Mouse (Mus musculus) R1 (cell line): Measurements from ENCODE around the gene Slc30a7.
A peak's percentile ranks its signal among the peaks of the same experiment; 100 is the strongest.
"Not testable (repeated sequence)": the region's sequence is repeated elsewhere in the genome, so short reads cannot be mapped to it uniquely, and the experiment has no call there.

Experiments
- DNase-seq: peaks from one replicate; pipeline ENCODE4 v3.0.0-alpha.2; 2018; ENCODE audit warnings: low read depth, low spot score

Slc30a7 gene

DNA sequence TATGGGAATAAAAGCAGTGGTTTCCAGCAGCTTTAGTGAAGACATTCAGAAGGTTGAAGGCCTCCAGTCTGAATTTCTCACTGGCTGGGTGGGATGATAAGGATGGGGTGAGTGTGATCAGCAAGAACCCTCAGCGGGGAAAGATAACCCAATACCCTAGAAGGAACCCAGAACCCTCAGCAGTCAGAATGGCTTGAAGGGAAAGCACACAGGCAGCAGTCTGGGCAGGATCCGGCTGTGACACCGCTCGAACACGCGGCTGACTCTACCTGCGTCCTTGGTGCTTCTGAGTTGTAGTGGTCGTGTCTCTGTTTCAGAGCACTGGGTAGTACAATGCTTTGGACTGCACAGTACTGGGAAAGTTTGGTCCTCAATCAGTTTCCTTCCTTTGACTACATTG lies 60.9 kb downstream of the Slc30a7 start:
- no peak for DNase-seq

DNA sequence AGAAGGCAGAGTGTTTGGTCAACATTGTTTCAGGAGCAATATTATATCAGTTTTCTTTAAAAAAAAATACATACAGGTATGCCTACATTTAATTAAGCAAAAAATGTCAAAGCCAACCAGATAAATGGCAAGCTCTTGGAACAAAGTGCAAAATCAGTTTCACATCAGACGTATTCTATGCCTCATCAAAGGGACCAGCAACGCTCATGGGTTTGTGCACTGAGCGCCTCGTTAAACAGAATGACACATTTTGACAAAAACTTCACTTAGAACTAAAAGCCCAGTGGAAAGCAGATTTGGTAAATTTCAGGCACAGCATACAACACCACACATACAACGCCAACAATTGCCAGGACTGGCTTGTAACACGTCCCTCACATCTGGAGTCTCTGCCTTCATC lies 62.8 kb downstream of the Slc30a7 start:
- no peak for DNase-seq

DNA sequence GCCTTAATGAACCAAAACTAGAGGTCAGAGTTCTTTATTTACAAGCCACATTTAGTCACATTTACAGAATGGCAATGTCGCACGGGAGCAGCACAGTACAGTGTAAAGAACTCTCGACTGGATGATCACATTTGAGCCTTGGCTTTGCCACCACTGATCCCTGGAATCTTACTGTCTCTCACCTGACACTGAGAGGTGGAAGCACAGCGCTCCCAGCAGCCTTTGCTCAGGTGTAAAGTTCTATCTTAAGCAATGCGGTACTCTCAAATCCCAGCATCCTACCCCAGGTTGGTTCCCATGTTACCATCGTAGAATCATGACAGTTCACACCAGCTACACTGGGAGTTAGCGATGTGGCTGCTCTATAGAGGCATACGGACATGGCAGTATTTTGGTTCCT lies 65.7 kb downstream of the Slc30a7 start:
- no peak for DNase-seq

DNA sequence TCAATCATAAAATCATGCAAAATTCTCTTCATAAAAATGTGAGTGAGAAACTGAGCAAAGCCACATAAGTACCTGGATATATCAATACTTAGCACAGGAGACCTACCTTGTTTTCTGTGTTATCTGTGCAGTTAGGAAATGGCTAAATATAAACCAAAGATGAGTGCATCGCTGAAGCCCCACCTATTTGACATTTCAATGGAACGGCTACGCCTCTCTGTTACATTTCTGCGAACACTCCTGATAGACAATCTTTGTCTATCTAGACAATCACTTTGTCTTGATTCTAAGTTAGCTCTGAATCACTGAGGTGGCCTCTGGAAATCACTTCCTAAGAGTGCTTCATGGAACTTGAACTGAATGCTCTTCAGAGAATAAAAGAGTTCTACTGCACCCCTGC lies 66.7 kb downstream of the Slc30a7 start:
- DNase-seq: no peak

DNA sequence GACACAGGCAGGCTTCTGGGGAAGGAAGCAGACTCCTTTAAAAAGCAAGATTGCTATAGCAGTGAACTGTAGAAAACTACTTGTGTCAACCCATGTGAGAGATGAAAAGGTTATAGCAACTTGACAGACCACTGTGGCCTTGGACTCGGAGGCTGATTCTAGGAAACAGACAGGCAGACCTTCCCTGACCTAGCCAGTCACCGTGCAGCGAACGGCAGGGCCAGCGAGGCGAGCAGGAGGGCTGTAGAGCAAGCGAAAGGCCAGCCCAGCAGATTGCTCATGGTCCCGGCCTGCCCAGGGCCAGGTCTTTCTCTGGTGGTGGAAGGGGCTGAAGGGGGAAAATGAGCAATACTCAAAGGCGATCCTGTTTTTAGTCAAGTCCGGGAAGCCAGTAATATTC lies 69.4 kb downstream of the Slc30a7 start:
- no peak for DNase-seq

DNA sequence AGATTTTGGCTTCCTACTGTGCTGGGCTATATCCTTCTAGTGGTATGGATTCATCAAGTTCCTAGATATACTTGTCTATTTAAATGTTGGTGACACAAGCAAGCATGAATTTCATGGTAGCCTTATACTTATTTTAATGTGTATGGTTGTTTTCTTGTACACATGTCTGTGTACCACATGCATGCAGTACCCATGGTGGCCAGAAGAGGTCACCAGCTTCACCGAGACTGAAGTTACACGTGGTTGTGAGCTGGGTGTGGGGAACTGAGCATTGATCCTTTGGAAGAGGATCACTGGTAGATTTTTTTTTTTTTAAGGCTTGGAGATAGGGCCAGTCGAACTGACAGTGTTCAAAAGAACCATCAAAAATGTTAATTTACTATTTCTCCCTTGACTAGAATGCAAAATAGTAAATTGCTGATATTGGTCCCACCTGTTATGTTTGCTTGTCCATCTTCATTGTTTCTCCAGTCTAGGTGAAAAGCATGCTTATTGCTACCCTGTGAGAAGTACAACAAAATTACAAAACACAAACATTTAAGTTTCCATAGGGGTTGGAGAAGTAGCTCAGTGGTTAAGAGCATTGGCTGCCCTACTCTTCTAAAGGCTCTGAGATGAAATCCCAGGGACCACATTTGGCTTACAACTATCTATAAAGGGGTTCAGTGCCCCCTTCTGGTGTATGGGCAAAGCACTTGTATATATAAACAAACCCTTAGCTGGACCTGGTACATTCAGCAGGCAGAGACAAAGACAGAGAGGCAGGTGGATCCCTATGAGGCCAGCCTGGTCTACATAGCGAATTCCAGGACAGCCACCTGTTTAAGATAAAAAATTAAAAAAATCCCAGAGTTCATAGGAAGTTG lies 70.2 kb downstream of the Slc30a7 start:
- DNase-seq: peak; percentile 83

DNA sequence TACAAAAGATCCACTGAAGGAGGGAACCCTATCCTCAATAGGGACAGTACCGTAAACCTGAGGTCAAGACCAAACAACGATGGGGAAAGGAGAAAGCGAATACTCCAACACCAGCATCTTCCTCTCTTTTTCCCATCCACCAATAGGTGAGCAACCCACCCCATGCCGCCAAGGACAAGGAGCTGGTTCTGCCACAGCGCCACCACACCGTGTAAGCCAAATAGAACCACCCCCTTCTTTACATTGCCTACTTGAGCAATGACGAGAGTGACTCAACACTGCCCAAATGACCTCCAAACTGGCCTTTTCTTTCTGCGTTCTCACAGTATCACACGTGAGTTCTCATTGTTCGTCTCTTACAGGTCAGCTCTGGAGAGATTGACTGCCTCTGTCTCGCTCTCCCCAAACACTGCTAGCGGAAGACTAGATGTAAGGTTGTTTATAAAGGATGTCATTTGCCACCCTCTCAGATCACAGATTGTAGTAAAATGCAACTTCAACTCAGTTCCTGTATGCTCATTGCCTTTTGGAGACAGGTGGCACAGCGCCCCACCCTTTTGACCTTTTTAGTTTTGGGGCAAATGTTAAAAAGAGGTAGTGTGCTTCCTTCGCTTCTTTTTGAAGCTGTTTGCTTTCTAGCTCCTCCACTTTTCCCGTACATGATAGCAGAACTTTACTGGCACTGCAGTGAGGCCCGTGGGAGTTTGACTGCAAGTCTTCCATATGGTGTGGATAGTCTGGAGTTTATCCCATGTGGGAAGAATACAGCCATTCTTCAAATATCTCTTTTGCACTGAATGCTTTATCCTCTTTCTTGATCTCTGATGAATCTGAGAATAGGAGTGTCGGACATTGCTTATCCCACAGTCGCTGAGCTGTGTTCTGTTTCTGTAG lies 73.7 kb downstream of the Slc30a7 start:
- DNase-seq: peak; percentile 35

DNA sequence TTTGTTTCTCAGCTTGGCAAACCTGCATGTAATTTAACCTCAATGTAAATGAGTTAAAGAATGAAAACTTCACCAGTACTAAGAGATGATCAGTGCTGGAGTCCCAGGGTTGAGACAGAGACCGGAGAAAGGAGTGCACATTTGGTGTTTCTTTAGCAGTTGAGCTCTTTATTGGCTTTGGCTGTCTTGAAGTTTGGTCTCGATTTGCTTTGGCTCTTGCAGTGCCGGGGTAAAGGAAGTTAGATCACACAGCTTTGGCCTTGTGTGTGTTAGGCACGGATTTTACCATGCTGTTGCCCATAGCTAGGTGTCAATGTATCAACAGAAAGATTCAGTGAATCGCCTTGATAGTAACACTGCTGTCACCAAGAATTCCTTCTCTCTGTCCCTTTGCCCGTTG lies 75.5 kb downstream of the Slc30a7 start:
- no peak for DNase-seq

DNA sequence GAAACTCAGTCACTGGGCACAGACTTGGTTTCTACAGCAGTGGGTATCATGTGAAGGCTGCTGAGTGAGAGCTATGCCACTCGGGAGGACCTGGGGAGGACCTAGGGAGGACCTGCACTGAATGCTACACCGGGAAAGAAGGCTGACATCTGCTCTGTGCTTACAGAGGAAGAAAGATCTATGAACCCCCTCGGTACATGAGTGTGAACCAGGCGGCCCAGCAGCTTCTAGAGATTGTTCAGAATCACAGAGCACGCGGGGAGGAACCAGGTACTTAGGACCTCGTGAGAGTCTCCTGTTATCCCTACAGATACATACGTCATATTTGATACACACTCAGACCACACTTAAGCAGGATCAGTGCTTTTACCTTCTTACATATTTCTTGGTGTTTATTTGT lies 80.7 kb downstream of the Slc30a7 start:
- DNase-seq: no peak

DNA sequence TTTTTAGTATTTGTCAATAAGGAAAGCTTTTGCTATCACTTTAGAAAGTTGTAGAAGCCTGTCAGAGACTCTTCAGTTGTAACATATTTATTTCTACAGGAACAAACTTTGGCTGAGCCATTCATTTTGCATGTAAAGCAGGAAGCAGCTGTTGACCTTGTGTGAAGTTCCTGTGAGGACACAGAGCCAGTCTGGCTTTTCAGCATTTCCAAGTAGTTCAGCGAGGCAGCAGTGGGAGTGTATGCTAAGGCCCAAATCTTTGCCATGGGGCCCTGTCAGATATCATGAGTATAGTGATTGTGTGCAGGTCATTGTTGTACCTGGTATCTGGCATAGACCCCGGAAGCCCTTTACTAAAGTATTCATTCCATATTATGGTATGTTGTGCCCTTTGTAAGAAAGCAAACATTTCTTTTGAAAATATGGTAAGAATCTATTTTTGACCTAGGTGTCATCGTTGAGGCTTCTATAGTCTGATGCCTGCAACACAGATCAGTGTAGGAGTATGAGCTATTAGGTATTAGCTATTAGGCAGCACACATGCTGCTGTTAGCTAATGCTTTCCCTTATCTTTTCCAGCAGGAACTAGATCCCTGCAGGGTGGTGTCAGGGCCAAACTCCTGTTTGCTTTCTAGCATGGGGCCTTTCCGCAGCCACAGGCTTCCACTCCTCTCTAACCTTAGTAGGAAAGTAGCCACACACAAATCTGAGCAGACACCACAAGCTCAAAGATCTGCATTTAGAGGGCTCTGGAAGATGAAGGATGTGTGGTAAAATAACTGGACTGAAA lies 82.6 kb downstream of the Slc30a7 start:
- DNase-seq: no peak

DNA sequence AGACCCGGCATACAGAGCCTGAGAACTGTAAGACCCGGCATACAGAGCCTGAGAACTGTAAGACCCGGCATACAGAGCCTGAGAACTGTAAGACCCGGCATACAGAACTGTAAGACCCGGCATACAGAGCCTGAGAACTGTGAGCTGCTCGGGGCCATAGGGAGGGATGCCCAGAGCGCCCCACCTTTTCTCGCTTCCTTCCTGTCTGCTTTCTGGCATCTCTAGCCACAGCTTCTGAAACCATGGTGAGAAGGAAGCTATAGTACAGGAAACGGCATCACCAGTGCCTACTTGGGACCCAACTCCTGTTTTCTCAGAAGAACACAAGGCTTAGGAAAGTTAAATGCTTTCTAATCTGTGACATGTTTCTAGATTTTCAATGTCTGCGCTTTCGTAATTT lies 99.8 kb downstream of the Slc30a7 start:
- DNase-seq: not testable (repeated sequence)

DNA sequence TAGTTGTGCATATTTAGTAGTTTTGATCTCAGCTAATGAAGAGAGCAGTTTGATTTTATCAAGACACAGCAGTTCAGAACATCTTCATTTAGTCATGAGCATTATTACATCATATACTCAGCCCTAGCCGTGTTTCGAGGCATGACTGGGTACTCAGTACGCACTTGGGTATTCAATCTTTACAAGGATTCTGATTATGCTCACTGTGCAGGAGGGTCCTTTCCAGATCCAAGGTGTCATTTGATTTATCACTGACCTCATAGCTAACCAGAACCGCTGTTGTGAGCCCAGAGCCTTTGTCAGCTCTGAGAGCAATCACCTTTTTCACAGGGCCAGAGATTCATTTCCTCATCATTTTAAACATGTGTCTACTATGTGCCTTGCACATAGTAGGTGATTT lies 101.6 kb downstream of the Slc30a7 start:
- no peak for DNase-seq

DNA sequence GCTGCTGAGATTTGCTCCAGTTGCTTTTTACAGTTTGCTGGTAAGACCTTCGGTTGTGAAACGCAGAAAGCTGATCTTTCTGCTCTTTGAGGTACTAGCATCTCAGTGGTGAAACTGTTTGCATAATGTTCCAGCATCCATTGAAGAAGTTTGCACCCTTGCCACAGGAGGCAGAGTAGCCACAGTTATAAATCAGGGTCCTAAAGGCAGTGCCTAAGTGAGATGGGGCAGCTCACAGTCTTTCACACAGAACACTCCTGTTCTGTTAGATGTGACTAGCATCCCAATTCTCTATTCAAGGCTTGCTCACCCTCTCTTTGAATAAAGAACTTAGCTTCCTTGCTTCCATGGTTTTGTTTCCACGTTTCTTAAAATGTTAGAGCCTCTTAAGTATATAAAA lies 102.1 kb downstream of the Slc30a7 start:
- DNase-seq: no peak

DNA sequence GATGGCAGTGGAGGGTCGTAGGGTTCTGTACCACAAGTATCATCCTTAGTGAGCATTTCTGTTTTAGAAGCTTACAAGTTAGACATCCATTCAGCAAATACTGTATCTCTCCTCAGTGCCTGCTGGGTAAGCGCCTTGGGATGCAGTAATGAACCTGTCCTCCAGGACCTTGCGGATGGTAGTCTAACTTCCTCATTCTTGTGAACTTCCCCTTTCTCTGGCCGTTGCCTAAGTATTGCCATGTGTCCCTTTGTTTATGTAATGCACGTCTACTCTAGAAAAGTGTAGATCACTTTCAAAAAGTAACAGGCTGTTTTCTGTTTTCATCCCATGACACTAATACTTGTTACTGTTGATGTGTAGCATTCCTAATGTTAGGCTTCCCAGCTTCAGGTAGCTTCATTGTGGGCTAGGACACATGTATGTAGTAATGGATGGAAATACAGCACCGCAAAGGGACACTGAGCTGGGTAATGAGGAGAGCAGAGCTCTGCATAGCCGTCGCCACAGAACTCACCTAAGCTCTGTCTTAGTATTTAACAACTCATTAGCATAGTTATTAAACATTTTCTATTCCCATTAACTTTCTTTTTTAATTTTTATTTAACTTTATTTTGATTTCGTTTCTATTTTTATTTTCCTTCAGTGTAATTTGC lies 104.8 kb downstream of the Slc30a7 start:
- DNase-seq: no peak

DNA sequence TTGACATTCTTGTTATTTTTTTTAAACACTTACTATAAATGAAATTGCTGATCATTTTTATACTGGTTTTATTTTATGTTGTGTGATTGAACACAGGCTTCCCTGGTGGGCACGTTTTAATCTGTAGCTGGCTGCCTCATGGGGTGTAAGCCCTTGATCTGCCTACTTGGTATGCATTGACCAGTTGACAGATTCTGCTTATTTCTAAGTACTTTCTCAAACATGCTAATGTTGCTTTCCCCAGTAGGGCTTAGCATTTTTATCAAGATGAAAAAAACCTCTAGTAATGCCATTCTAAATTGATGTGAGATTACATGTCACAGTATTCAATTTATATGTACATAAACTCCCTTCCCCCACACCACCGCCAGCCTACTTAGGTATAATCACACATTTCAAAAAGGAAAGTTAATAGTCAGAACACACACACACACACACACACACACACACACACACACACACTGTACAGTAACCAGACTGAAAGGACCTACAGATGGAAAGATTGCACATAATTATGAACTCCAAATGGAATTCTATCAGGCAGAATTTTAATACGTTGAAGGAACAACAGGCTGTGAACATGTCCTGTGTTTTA lies 108.8 kb downstream of the Slc30a7 start:
- DNase-seq: no peak

DNA sequence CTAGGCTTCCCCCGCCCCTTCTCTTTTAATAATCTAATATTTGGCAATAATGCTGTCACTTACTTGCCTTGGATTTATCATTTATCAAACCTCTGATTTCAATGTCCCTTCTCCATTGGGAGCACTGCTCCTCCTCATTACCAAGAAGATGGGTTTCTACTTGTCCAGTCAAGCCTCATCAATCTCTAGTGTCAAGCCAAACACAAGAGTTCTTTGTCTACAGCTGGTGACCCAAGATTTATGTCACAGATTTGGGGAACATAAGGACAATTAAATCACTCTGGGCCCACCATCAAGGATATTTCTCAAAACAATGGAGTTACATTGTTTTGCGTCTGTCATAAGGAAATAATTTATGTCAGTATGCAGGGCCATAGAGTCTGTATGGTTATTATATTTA lies 114.0 kb downstream of the Slc30a7 start:
- DNase-seq: no peak

DNA sequence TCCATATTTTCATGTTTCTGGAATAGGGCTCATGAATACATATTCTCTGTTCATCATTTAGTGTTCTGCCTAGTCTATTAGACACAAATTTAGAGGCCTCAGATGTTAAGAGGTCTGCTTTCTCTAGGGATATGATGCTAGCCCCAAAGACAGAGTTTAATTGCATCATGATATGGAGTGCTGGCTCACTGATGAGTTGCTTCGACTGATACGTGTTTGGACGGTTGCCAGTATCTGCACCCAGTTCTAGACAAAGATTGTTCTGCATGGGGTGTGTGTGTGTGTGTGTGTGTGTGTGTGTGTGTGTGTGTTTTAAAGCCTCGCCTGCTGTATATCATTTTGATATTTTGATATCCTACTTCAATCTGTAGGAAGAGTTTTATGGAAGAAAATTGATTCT lies 114.9 kb downstream of the Slc30a7 start:
- DNase-seq: no peak
